Mouse (Mus musculus) thymus, adult 2 months (tissue): ENCODE data around the gene Pxt1.

ENCODE experiments used
- CTCF ChIP-seq: fragments of 200-500 bp; IDR thresholded peaks from 2 replicates; pipeline ENCODE4 v1.5.1; 2012; ENCODE audit warnings: mild to moderate bottlenecking, control low read depth, low read length, moderate library complexity, borderline replicate concordance; ENCODE audit not compliant: control insufficient read depth, poor library complexity, insufficient read depth; ENCODE audit errors: extremely low read depth
- POLR2A ChIP-seq: fragments of 200-500 bp; IDR thresholded peaks from 2 replicates; pipeline ENCODE4 v1.6.1; 2012; ENCODE audit warnings: mild to moderate bottlenecking, low read length, control low read depth, moderate library complexity; ENCODE audit not compliant: control insufficient read depth, poor library complexity, insufficient read depth; ENCODE audit errors: extremely low read depth

GRCm38 (mm10) chr17:28913940-28914339, 29.7 kb downstream of the Pxt1 start:
- TF ChIP-seq CTCF (no peak), POLR2A (no peak)
